Mouse (Mus musculus): Measurements from ENCODE around the gene Tut7. TPM values are rescaled to one million over a fixed set of nuclear protein-coding genes. Genes with fewer than 3 reads are reported as not detected.
"Not testable (repeated sequence)": the region's sequence is repeated elsewhere in the genome, so short reads cannot be mapped to it uniquely, and the experiment has no call there.

The Tut7 gene
- polyA plus RNA-seq, 2 experiments, result 40.3 to 45.3 TPM

- no peak for DNase-seq (ENCODE audit: low read depth in 3 of 3, low spot score in 3 of 3)
- Histone ChIP-seq H3K27me3 (ENCODE audit: control insufficient read depth, insufficient read depth, low read length) (no peaks in the 10 kb centered on the region), H3K4me1 (replicated peaks; ENCODE audit: control insufficient read depth in 2 of 2, insufficient read depth in 2 of 2, low read length in 1 of 2) (peaks cover 5 to 10% of the 10 kb centered on the region in 2 experiments; a peak in 2 of 4 replicates), H3K36me3 (replicated peaks; ENCODE audit: control insufficient read depth, insufficient read depth, low read depth) (no peaks in the 10 kb centered on the region), H3K9me3 (ENCODE audit: control insufficient read depth, low read length) (no peaks in the 10 kb centered on the region), H3K9ac (replicated peaks) (no peak overlapping the region), H3K4me2 (ENCODE audit: low read depth) (no peak overlapping the region), H3K27ac (no peak overlapping the region), H3K4me3 (ENCODE audit: insufficient read depth in 1 of 2, low read depth in 2 of 2, low read length in 2 of 2) (no peak overlapping the region)
- 61% methylated on average over 5 of the region's 5 CpGs for WGBS (ENCODE audit: insufficient replicate concordance)
- no peak for TF ChIP-seq CTCF (IDR thresholded peaks at IDR 0.05; ENCODE audit: low read depth)
- no peak for ATAC-seq (ENCODE audit: insufficient read depth)
Measured at GRCm38 (mm10) chr13:59843976-59844375, 21.0 kb upstream of the Tut7 start.

DNA sequence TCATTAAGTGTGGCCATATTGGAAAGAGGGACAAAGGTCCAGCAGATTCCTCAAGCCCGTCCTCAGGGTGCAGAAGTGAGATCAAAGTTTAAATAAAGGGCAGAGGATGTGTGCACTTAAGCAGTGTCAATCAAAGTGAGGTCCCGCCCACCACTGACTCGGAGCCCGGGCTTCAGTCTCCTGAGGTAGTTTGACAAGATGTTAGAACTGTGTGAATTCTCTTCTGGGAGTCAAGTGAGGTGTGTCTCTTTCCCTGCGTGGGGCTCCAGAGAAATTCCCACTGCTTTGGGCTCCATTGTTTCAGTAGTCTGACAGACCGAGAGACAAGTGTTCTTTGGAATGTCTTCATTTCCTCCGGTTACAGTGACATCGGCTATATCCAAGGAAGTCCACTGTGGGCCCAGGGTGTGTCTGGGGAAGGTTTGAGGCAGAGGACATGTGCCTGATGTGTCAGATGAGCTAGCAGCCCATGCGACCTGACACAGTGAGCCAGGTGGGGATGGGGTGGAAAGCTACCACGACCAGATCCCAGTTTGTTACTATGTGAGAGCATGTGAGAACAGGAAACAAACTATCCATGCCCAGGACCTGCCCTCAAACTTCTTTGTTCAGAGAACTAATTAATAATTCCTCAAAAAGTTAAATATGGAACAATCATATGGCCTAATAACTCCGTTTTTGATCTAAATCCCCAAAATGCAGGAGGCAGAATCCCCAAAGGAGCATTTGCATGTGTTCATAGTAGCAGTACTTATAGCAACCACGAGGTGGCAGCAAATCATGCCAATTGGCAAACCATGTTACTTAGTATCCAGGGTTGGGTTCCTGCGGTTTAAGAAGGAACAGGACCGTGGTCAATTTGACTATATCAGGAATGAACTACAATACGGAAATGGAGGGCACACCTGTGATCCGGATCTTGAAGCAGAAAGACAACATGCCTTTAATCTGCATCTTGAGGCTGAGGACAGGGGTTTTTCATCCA lies 19.6 kb upstream of the Tut7 start:
- ATAC-seq (ENCODE audit: insufficient read depth) (peak; percentile 69), DNase-seq (ENCODE audit: low read depth in 3 of 3, low spot score in 3 of 3) (peak; percentile 64 to 77 (median 71))
- peak overlapping the region; percentile 17 to 27 for H3K4me3 ChIP-seq (ENCODE audit: insufficient read depth in 1 of 2, low read depth in 2 of 2, low read length in 2 of 2)
- no peaks in the 10 kb centered on the region for H3K9me3 ChIP-seq (ENCODE audit: control insufficient read depth, low read length)
- H3K4me2 ChIP-seq (ENCODE audit: low read depth), result peak overlapping the region; percentile 66
- peak overlapping the region; percentile 1; the same call in 1 of the 2 replicates for H3K27ac ChIP-seq
- no peaks in the 10 kb centered on the region for H3K36me3 ChIP-seq (replicated peaks; ENCODE audit: control insufficient read depth, insufficient read depth, low read depth)
- H3K9ac ChIP-seq (replicated peaks), result peak overlapping the region; percentile 14
- H3K27me3 ChIP-seq (ENCODE audit: control insufficient read depth, insufficient read depth, low read length), result no peaks in the 10 kb centered on the region
- WGBS (ENCODE audit: insufficient replicate concordance), result 13% methylated on average over 16 of the region's 16 CpGs
- peaks cover 5 to 10% of the 10 kb centered on the region in 2 experiments; a peak in 2 of 4 replicates for H3K4me1 ChIP-seq (replicated peaks; ENCODE audit: control insufficient read depth in 2 of 2, insufficient read depth in 2 of 2, low read length in 1 of 2)
- TF ChIP-seq CTCF (IDR thresholded peaks at IDR 0.05; ENCODE audit: low read depth) (peak; percentile 93), EP300 (IDR thresholded peaks at IDR 0.05; ENCODE audit: low read depth) (no peak)

GRCm38 (mm10) chr13:59841761-59842160 lies 18.8 kb upstream of the Tut7 start:
- peaks cover 7 to 14% of the 10 kb centered on the region in 2 experiments; a peak in 3 of 4 replicates for H3K4me1 ChIP-seq (replicated peaks; ENCODE audit: control insufficient read depth in 2 of 2, insufficient read depth in 2 of 2, low read length in 1 of 2)
- H3K9me3 ChIP-seq (ENCODE audit: control insufficient read depth, low read length); H3K27me3 ChIP-seq (ENCODE audit: control insufficient read depth, insufficient read depth, low read length); H3K9ac ChIP-seq (replicated peaks); H3K36me3 ChIP-seq (replicated peaks; ENCODE audit: control insufficient read depth, insufficient read depth, low read depth); DNase-seq (ENCODE audit: low read depth in 3 of 3, low spot score in 3 of 3); H3K4me3 ChIP-seq (ENCODE audit: insufficient read depth in 1 of 2, low read depth in 2 of 2, low read length in 2 of 2); H3K27ac ChIP-seq: not testable (repeated sequence)
- peak overlapping the region; percentile 66 for H3K4me2 ChIP-seq (ENCODE audit: low read depth)
- WGBS (ENCODE audit: insufficient replicate concordance), result 83% methylated on average over 12 of the region's 14 CpGs
- peak; percentile 25; the same call in 1 of the 2 replicates for ATAC-seq (ENCODE audit: insufficient read depth)

GRCm38 (mm10) chr13:59840429-59841169 lies 17.7 kb upstream of the Tut7 start:
- Histone ChIP-seq H3K9ac (replicated peaks) (no peak overlapping the region), H3K9me3 (ENCODE audit: control insufficient read depth, low read length) (no peaks in the 10 kb centered on the region), H3K4me1 (replicated peaks; ENCODE audit: control insufficient read depth in 2 of 2, insufficient read depth in 2 of 2, low read length in 1 of 2) (peaks cover 16 to 23% of the 10 kb centered on the region in 2 experiments), H3K27me3 (ENCODE audit: control insufficient read depth, insufficient read depth, low read length) (no peaks in the 10 kb centered on the region), H3K4me3 (ENCODE audit: insufficient read depth in 1 of 2, low read depth in 2 of 2, low read length in 2 of 2) (no peak overlapping the region), H3K36me3 (replicated peaks; ENCODE audit: control insufficient read depth, insufficient read depth, low read depth) (no peaks in the 10 kb centered on the region), H3K4me2 (ENCODE audit: low read depth) (no peak overlapping the region), H3K27ac (no peak overlapping the region)
- ATAC-seq (ENCODE audit: insufficient read depth) (peak; percentile 69), DNase-seq (ENCODE audit: low read depth in 3 of 3, low spot score in 3 of 3) (peak; percentile 84 to 87 (median 87))
- TF ChIP-seq EP300 (IDR thresholded peaks at IDR 0.05; ENCODE audit: low read depth) (peak; percentile 56), CTCF (IDR thresholded peaks at IDR 0.05; ENCODE audit: low read depth) (peak; percentile 100)
- WGBS (ENCODE audit: insufficient replicate concordance), result 66% methylated on average over 11 of the region's 11 CpGs

- TF ChIP-seq EP300 (IDR thresholded peaks at IDR 0.05; ENCODE audit: low read depth), result no peak
- no peak for TF ChIP-seq CTCF (IDR thresholded peaks at IDR 0.05; ENCODE audit: low read depth)
- Histone ChIP-seq H3K4me2 (ENCODE audit: low read depth) (no peak overlapping the region), H3K4me3 (ENCODE audit: insufficient read depth in 1 of 2, low read depth in 2 of 2, low read length in 2 of 2) (no peak overlapping the region), H3K36me3 (replicated peaks; ENCODE audit: control insufficient read depth, insufficient read depth, low read depth) (no peaks in the 10 kb centered on the region), H3K27me3 (ENCODE audit: control insufficient read depth, insufficient read depth, low read length) (no peaks in the 10 kb centered on the region), H3K9me3 (ENCODE audit: control insufficient read depth, low read length) (no peaks in the 10 kb centered on the region), H3K4me1 (replicated peaks; ENCODE audit: control insufficient read depth in 2 of 2, insufficient read depth in 2 of 2, low read length in 1 of 2) (peaks cover 16 to 25% of the 10 kb centered on the region in 2 experiments), H3K27ac (no peak overlapping the region), H3K9ac (replicated peaks) (no peak overlapping the region)
- WGBS (ENCODE audit: insufficient replicate concordance), result 81% methylated on average over 9 of the region's 9 CpGs
- no peak for DNase-seq (ENCODE audit: low read depth in 3 of 3, low spot score in 3 of 3)
- ATAC-seq (ENCODE audit: insufficient read depth), result no peak
Measured at GRCm38 (mm10) chr13:59839356-59839755, 16.4 kb upstream of the Tut7 start.

Measured in liver, embryonic 14.5 days (tissue).